Mouse (Mus musculus) heart, postnatal 0 days (tissue): ENCODE results near the gene Hoxc9.

ENCODE experiments used
- CTCF ChIP-seq: IDR thresholded peaks from 2 replicates; pipeline ENCODE4 v1.5.1; 2016; ENCODE audit warnings: antibody characterized with exemption, control low read depth, low read depth
- EP300 ChIP-seq: IDR thresholded peaks from 2 replicates; pipeline ENCODE4 v1.6.1; 2016; ENCODE audit warnings: antibody characterized with exemption, low read depth

GRCm38 (mm10) chr15:102972753-102973152 lies 3.5 kb upstream of the Hoxc9 start:
- TF ChIP-seq CTCF (no peak), EP300 (no peak)
